Mouse (Mus musculus) gastrocnemius, postnatal 25 days (tissue): Measurements from ENCODE around the gene Iqch. TPM values are rescaled to one million over a fixed set of nuclear protein-coding genes. Genes with fewer than 3 reads are reported as not detected.

Experiments used
- DNase-seq: peaks from one replicate; pipeline ENCODE4 v3.0.0; 2022
- total RNA-seq, 2 experiments: library from RNA; stranded (reverse); gene quantifications; 1 replicate in 1 of 2; 2 replicates in 1 of 2; pipeline ENCODE4 v1.2.3; 2021

Iqch gene
- total RNA-seq, 2 experiments from 2014 or later: not detected

- no peak for DNase-seq
Observed at GRCm38 (mm10) chr9:63612565-63613515, 10.5 kb upstream of the Iqch start.

- no peak for DNase-seq
Observed at GRCm38 (mm10) chr9:63611967-63612366, 9.7 kb upstream of the Iqch start.

GRCm38 (mm10) chr9:63610841-63611366, 8.6 kb upstream of the Iqch start:
- peak; percentile 55 for DNase-seq

GRCm38 (mm10) chr9:63610231-63610630, 7.9 kb upstream of the Iqch start:
- no peak for DNase-seq

- no peak for DNase-seq
Observed at GRCm38 (mm10) chr9:63609776-63610175, 7.5 kb upstream of the Iqch start.

GRCm38 (mm10) chr9:63609246-63609645, 7.0 kb upstream of the Iqch start:
- peak; percentile 27 for DNase-seq

- no peak for DNase-seq
Observed at GRCm38 (mm10) chr9:63608006-63608405, 5.7 kb upstream of the Iqch start.

- no peak for DNase-seq
Observed at GRCm38 (mm10) chr9:63606594-63606993, 4.3 kb upstream of the Iqch start.

GRCm38 (mm10) chr9:63603849-63604248, 1.6 kb upstream of the Iqch start:
- DNase-seq: no peak

GRCm38 (mm10) chr9:63596660-63597059, 5.6 kb downstream of the Iqch start:
- no peak for DNase-seq

- DNase-seq: no peak
Observed at GRCm38 (mm10) chr9:63595652-63596051, 6.6 kb downstream of the Iqch start.

GRCm38 (mm10) chr9:63595032-63595431, 7.3 kb downstream of the Iqch start:
- no peak for DNase-seq

- DNase-seq: no peak
Observed at GRCm38 (mm10) chr9:63591661-63592256, 10.5 kb downstream of the Iqch start.

GRCm38 (mm10) chr9:63590592-63590991, 11.7 kb downstream of the Iqch start:
- DNase-seq: no peak

- no peak for DNase-seq
Observed at GRCm38 (mm10) chr9:63589209-63589608, 13.1 kb downstream of the Iqch start.

- DNase-seq: no peak
Observed at GRCm38 (mm10) chr9:63585251-63585650, 17.0 kb downstream of the Iqch start.

GRCm38 (mm10) chr9:63581778-63582177, 20.5 kb downstream of the Iqch start:
- DNase-seq: no peak

GRCm38 (mm10) chr9:63580046-63580445, 22.2 kb downstream of the Iqch start:
- no peak for DNase-seq

GRCm38 (mm10) chr9:63579644-63580043, 22.6 kb downstream of the Iqch start:
- DNase-seq: no peak

- DNase-seq: no peak
Observed at GRCm38 (mm10) chr9:63577469-63577868, 24.8 kb downstream of the Iqch start.

GRCm38 (mm10) chr9:63572874-63573273, 29.4 kb downstream of the Iqch start:
- DNase-seq: no peak

- no peak for DNase-seq
Observed at GRCm38 (mm10) chr9:63571895-63572294, 30.4 kb downstream of the Iqch start.

GRCm38 (mm10) chr9:63568808-63569207, 33.5 kb downstream of the Iqch start:
- DNase-seq: no peak
